Mouse (Mus musculus) testis, postnatal 10 days (tissue): ENCODE results near the gene Dyx1c1.
A peak's percentile ranks its signal among the peaks of the same experiment; 100 is the strongest.

Experiments used
- DNase-seq: peaks from one replicate; pipeline ENCODE4 v3.0.0; 2021; ENCODE audit warnings: low spot score

Gene Dyx1c1

DNA sequence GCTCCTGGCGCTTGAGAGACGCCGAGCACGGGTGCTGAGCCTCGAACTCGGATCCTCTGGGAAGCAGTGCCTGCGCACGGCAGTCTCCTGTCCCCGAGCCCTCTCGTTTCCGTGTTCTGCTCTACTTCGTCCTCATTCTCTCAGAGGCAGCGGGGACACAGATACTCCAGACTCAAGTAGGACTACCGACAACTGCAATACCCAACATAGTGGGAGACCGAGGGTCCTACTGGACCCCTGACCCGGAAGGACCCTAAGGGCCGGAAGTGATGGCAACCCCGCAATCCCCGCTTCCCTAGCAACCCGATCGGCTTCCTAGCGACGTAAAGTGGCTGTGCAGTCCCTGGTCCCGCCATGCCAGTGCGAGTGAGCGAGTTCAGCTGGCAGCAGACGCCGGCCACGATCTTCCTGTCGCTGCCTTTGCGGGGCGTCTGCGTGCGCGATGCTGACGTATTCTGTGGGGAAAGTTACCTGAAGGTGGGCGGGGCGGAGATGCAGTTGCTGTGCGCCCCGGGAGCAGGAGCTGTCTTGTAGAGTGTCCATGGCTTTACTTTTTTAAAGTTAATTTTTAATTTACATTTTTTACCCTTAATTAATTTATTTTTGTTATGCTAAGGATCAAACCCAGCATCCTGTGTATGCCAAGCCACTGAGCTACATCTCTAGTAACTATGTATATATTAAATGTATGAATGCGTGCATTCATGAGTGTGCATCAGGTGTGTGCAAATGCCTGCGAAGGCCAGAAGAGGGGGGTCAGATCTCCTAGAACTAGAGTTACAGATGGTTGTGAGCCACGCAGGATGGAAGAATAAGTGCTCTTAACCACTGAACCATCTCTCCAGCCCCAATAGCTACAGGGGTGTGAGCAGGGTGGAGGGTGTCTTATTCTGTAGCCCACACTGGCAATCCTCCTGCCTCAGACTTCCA is at the start of gene Dyx1c1, which contains the start of gene Gm44503:
Dyx1c1 (plus strand) TSS at position 265 of the 930 bp plus-strand sequence.
Gm44503 (plus strand) TSS at position 332 of the 930 bp plus-strand sequence.
- DNase-seq = peak; percentile 83

DNA sequence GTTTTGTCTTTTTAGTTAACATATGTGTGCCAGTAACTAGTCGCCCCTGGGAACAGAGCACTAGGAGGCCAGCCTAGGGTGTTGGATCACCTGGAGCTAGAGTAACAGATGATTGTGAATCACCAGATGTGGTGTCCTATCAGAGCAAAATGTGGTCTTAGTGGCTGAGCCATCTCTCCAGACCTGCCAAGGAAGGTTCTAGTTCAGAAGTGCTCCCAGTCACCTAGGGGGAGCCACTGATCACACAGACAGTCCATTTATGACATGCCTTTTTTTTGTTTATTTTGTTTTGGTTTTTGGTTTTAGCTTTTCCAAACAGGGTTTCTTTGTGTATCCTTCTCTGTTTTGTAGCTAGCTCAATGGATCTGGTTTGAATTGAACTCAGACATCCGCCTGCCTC is 47.2 kb upstream of the Dyx1c1 start:
- DNase-seq = no peak

- peak; percentile 16 for DNase-seq
Observed at GRCm38 (mm10) chr9:72913551-72913950, 45.0 kb upstream of the Dyx1c1 start.

DNA sequence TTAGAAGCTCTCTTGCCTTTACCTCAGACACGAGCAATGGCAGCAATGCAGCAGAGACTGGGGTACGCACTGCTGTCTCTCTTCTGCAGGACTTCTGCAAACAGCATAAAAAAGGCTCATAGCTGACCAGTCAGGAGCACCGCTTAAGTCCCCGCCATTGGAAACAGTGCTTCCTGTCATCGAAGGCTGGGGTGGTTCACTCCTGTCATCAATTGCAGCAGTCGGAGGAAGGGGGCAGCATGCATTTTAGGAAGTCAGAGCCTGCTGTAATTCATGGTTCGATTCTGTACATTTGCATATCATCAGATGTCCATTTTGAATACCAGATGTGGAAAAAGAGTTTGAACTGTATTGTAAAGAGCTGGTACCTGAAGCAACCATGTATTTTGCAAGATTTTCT is 42.9 kb upstream of the Dyx1c1 start:
- peak; percentile 26 for DNase-seq

GRCm38 (mm10) chr9:72923068-72923467 is 35.5 kb upstream of the Dyx1c1 start:
- no peak for DNase-seq

DNA sequence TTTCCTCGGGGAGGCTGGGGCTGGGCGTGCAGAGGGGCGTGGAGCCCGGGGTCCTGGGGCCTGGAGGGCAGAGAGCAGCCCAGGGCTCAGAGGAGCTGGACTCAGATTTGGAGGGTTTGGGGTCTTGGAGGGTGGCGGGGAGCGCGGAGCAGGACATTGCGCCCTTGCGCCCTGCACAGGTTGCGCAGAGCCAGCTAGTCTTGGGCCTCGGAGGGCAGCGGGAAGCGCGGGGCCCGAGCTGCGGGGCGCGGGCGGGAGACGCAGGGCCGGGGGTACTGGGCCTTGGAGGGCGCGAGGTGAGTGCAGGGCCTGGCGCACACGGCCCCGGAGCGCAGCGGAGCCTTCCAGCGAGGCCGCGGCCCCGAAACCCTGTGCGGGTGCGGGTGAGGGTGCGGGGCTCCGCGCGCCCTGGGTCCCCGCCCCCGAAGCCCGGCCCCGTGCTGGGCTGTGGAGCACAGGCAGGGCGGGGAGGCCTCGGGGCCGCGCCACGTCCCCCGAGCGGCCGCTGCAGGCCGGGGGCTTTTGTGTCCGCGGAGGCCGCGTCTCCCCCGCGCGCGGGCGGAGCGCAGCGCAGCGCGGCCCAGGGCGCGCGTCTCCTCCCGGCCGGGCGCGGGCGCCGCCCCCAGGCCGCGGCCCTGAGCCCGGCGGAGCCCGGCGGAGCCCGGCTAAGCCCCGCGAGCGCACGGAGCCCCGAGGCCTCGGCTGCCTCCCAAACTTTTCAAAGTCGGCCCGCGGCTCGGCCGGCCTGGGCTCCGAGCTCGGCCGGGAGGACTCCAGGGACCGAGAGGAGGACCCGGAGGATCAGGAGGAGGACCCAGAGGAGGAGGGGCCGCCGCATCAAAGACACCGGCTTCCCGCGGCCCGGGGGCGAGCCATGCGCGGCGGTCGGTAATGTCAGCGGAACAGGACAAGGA is 33.3 kb upstream of the Dyx1c1 start, which contains the start of gene Pygo1:
Pygo1 (plus strand) TSS at position 625 of the 914 bp plus-strand sequence.
- peak; percentile 77 for DNase-seq

DNA sequence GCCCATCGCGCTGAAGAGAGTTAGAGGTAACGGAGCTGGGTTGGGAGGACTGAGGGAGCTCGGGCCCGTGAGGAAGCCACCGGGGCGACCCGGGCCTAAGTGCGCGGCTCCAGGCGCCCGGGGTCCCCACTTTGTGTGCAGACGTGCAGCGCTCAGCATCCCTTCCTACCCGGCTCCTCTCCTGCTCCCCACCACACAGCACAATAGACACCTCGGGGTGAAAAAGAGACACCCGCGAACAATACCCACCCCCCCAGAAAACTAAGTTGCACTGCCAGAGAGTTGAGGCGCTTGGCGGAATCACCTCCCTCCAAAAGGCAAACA is 32.7 kb upstream of the Dyx1c1 start:
- DNase-seq = no peak

- no peak for DNase-seq
Observed at GRCm38 (mm10) chr9:72931166-72931790, 27.3 kb upstream of the Dyx1c1 start.

DNA sequence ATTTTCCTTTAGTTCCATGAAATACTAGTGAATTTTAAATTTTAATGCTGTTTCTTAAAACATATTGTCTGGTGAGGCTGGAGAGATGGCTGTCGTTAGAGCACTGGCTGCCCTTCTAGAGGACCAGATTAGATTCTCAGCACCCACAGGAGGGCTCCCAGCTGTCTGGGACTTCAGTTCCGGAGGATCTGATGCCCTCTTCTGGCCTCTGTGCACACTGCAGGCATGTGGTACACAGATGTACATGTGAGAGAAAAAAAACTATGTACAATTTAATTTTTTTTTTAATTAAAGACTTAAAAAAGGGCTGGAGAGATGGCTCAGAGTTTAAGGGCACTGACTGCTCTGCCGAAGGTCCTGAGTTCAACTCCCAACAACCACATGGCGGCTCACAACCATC is 23.3 kb upstream of the Dyx1c1 start:
- DNase-seq = no peak

GRCm38 (mm10) chr9:72936301-72936700 is 22.3 kb upstream of the Dyx1c1 start:
- no peak for DNase-seq

DNA sequence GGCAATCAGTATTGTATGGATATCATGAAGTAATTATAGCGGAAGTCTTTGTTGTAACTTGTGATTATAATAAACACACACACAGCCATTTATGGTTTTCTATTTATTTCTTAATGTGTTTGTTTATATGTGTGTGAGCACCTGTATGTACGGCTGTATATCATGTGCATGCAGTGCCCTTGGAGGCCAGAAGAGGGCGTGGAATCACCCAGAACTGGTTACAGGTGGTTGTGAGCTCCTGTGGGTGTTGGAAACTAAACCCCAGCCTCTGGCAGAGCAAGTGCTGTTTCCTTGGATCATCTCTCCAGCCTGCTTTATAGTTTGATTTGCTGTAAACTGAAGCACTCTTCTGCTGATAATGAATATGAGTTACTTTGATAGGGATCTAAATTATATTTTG is 15.2 kb upstream of the Dyx1c1 start:
- DNase-seq = no peak

DNA sequence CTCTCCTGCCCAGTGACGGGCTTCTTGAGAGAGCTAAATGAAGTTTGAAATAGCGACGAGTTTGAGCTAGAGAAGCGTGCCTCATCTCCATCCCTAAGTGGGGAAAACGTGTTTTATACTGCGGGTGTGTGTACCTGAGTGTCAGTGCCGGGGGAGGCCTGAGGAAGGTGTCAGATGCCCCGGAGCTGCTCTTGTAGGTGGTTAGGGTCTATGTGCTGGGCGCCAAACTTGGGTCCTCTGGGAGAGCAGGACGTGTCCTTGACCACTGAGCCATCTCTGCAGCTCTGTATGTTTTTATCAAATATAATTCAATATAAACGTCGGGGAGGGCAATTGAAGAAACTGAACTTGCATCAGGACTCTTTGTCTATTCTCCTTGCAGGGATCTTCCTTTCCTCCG is 14.3 kb upstream of the Dyx1c1 start:
- no peak for DNase-seq

- no peak for DNase-seq
Observed at GRCm38 (mm10) chr9:72947010-72947409, 11.6 kb upstream of the Dyx1c1 start.

- DNase-seq = no peak
Observed at GRCm38 (mm10) chr9:72949572-72949971, 9.0 kb upstream of the Dyx1c1 start.

GRCm38 (mm10) chr9:72954746-72955145 is 3.8 kb upstream of the Dyx1c1 start:
- peak; percentile 56 for DNase-seq

GRCm38 (mm10) chr9:72955546-72955945 is 3.0 kb upstream of the Dyx1c1 start:
- peak; percentile 58 for DNase-seq

DNA sequence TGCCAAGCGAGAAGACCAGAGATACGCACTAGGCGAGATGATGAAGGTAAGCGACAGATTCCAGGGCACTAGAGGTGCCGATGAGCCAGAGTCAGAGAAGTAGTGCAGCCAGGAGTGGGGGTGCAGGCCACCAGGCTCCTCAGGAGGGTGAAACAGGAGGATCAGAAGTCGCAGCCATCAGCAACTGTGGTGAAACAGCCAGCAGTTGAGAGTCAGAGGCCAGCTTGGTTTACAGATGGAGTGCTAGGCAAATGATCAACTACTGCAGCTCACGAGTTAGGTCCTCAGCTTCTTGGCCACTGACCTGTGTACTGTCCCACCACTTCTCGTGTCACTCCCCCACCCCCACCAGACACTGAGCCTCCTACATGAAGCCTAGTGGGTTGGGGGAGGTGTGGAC is 2.8 kb downstream of the Dyx1c1 start:
- DNase-seq = no peak

DNA sequence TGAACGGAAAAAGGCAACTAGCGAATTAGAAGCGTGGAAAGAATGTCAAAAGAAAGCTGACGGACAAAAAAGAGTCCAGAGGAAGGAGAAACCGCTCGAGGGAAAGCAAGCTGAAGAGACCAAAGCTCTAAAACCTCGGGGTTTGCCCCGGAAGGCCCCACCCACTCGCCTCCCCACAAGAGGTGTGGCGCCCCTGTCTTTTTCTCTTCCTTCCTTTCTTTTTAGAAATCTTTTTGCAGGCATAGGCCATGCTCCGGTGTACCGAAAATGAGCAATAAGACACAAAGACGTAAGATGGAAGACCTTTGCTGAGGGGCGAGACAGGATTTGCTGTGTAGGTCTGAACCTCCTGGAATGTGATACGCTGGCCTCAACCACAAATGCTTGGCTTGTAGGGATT is 3.4 kb downstream of the Dyx1c1 start:
- DNase-seq = no peak

- peak; percentile 48 for DNase-seq
Observed at GRCm38 (mm10) chr9:72968349-72969061, 9.9 kb downstream of the Dyx1c1 start.

DNA sequence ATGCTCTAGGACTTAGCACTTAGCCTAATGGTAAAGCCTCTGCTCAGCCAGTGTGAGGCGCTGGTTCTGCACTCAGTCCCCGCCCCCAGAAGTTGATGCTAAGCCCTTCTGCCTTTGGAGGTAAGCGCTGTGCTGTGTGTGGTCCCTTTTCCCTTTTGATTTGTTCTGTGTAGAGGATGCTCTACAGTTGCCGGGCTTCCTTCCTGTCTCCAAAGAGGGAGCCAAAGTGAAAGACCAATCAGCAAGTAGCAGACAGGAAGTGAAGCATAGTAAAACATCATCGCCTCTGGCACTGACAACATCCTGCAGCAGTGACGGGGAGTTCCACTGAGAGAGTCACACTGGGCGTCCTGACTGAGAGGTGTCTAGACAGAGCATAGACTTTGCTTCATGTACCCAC is 11.3 kb downstream of the Dyx1c1 start:
- DNase-seq = no peak

- DNase-seq = no peak
Observed at GRCm38 (mm10) chr9:72972435-72972834, 13.8 kb downstream of the Dyx1c1 start.

- no peak for DNase-seq
Observed at GRCm38 (mm10) chr9:72972984-72973383, 14.4 kb downstream of the Dyx1c1 start.
